Mouse (Mus musculus): Measurements from ENCODE around the gene Cox7a1. TPM values are rescaled to one million over a fixed set of nuclear protein-coding genes. Genes with fewer than 3 reads are reported as not detected.
A peak's percentile ranks its signal among the peaks of the same experiment; 100 is the strongest.

Cox7a1 gene
- polyA plus RNA-seq (2015; fragmentation: Nextera tagmentation; extraction: Ambion mirVana), result 5.7 and 5.9 TPM in 2 replicates

GRCm38 (mm10) chr7:30183879-30184289 lies at the start of gene Cox7a1:
Cox7a1 (plus strand) TSS chr7:30184144.
- no peaks in the 10 kb centered on the region for H3K27me3 ChIP-seq (replicated peaks)
- H3K27ac ChIP-seq (replicated peaks), result no peak within 1 kb of the TSS
- peaks cover 45% of the 10 kb centered on the region for H3K36me3 ChIP-seq
- H3K4me1 ChIP-seq, result peaks cover 7% of the 10 kb centered on the region
- H3K4me3 ChIP-seq (replicated peaks), result peak within 1 kb of the TSS; percentile 17
- 2% methylated on average over 11 of the region's 11 CpGs for WGBS
- peak within 1 kb of the TSS; percentile 3; the same call in 1 of the 2 replicates for H3K9ac ChIP-seq (replicated peaks)
- no peaks in the 10 kb centered on the region for H3K9me3 ChIP-seq (replicated peaks)
- peak within 1 kb of the TSS; percentile 46 for H3K4me2 ChIP-seq
- ATAC-seq (ENCODE audit: low FRiP score), result peak; percentile 49; the same call in 1 of the 2 replicates

GRCm38 (mm10) chr7:30136826-30137225 lies 47.1 kb upstream of the Cox7a1 start:
- Histone ChIP-seq H3K27me3 (replicated peaks) (no peaks in the 10 kb centered on the region), H3K4me2 (no peak overlapping the region), H3K9ac (replicated peaks) (no peak overlapping the region), H3K4me3 (replicated peaks) (no peak overlapping the region), H3K36me3 (peaks cover 81% of the 10 kb centered on the region), H3K4me1 (no peaks in the 10 kb centered on the region), H3K27ac (replicated peaks) (no peak overlapping the region), H3K9me3 (replicated peaks) (0 out of 2 replicates have a peak, but pooled peaks cover 2% of the 10 kb centered on the region)
- 93% methylated on average over 10 of the region's 10 CpGs for WGBS
- ATAC-seq (ENCODE audit: low FRiP score), result no peak

GRCm38 (mm10) chr7:30143170-30143554 lies 40.8 kb upstream of the Cox7a1 start:
- Histone ChIP-seq H3K4me2 (peak overlapping the region; percentile 69), H3K4me1 (peaks cover 10% of the 10 kb centered on the region), H3K9me3 (replicated peaks) (peaks cover 4% of the 10 kb centered on the region; the same call in 1 of the 2 replicates), H3K27me3 (replicated peaks) (no peaks in the 10 kb centered on the region), H3K9ac (replicated peaks) (peak overlapping the region; percentile 51), H3K36me3 (peaks cover 39% of the 10 kb centered on the region), H3K27ac (replicated peaks) (peak overlapping the region; percentile 89), H3K4me3 (replicated peaks) (peak overlapping the region; percentile 62)
- WGBS, result 11% methylated on average over 8 of the region's 8 CpGs
- no peak for ATAC-seq (ENCODE audit: low FRiP score)

- ATAC-seq (ENCODE audit: low FRiP score), result peak; percentile 95
- H3K4me3 ChIP-seq (replicated peaks), result peak overlapping the region; percentile 62
- 2% methylated on average over 35 of the region's 35 CpGs for WGBS
- peak overlapping the region; percentile 69 for H3K4me2 ChIP-seq
- H3K4me1 ChIP-seq, result peaks cover 10% of the 10 kb centered on the region
- H3K9ac ChIP-seq (replicated peaks), result peak overlapping the region; percentile 65
- peaks cover 40% of the 10 kb centered on the region for H3K36me3 ChIP-seq
- peaks cover 8% of the 10 kb centered on the region; the same call in 1 of the 2 replicates for H3K9me3 ChIP-seq (replicated peaks)
- H3K27me3 ChIP-seq (replicated peaks), result no peaks in the 10 kb centered on the region
- H3K27ac ChIP-seq (replicated peaks), result peak overlapping the region; percentile 89
These were observed 40.3 kb upstream of the Cox7a1 start for GRCm38 (mm10) chr7:30143555-30144209.

GRCm38 (mm10) chr7:30147011-30147410 lies 36.9 kb upstream of the Cox7a1 start:
- ATAC-seq (ENCODE audit: low FRiP score), result no peak
- WGBS, result 96% methylated on average over 5 of the region's 5 CpGs
- H3K9me3 ChIP-seq (replicated peaks), result peaks cover 19% of the 10 kb centered on the region

GRCm38 (mm10) chr7:30154040-30154439 lies 29.9 kb upstream of the Cox7a1 start:
- ATAC-seq (ENCODE audit: low FRiP score), result no peak
- 97% methylated on average over 1 of the region's 1 CpGs for WGBS
- peaks cover 49% of the 10 kb centered on the region for H3K9me3 ChIP-seq (replicated peaks)
- no peak overlapping the region for H3K4me3 ChIP-seq (replicated peaks)
- H3K9ac ChIP-seq (replicated peaks), result no peak overlapping the region
- peaks cover 72% of the 10 kb centered on the region for H3K36me3 ChIP-seq
- H3K4me1 ChIP-seq, result no peaks in the 10 kb centered on the region
- H3K4me2 ChIP-seq, result no peak overlapping the region
- H3K27me3 ChIP-seq (replicated peaks), result no peaks in the 10 kb centered on the region
- H3K27ac ChIP-seq (replicated peaks), result no peak overlapping the region

More at GRCm38 (mm10) chr7:30147011-30147410, 36.9 kb upstream of the Cox7a1 start:
- H3K27ac ChIP-seq (replicated peaks), result no peak overlapping the region
- no peak overlapping the region for H3K4me2 ChIP-seq
- H3K4me1 ChIP-seq, result peaks cover 10% of the 10 kb centered on the region
- H3K9ac ChIP-seq (replicated peaks), result no peak overlapping the region
- H3K27me3 ChIP-seq (replicated peaks), result no peaks in the 10 kb centered on the region
- peaks cover 50% of the 10 kb centered on the region for H3K36me3 ChIP-seq
- no peak overlapping the region for H3K4me3 ChIP-seq (replicated peaks)

- Histone ChIP-seq H3K27me3 (replicated peaks) (no peaks in the 10 kb centered on the region), H3K9me3 (replicated peaks) (peaks cover 60% of the 10 kb centered on the region), H3K36me3 (peaks cover 71% of the 10 kb centered on the region), H3K4me2 (no peak overlapping the region), H3K27ac (replicated peaks) (no peak overlapping the region), H3K9ac (replicated peaks) (no peak overlapping the region), H3K4me3 (replicated peaks) (no peak overlapping the region), H3K4me1 (no peaks in the 10 kb centered on the region)
- 97% methylated on average over 3 of the region's 3 CpGs for WGBS
- ATAC-seq (ENCODE audit: low FRiP score), result no peak
These were observed 28.4 kb upstream of the Cox7a1 start for GRCm38 (mm10) chr7:30155507-30155906.

- Histone ChIP-seq H3K9me3 (replicated peaks) (peaks cover 33% of the 10 kb centered on the region), H3K4me2 (no peak overlapping the region), H3K27me3 (replicated peaks) (no peaks in the 10 kb centered on the region), H3K27ac (replicated peaks) (no peak overlapping the region), H3K4me1 (peaks cover 13% of the 10 kb centered on the region), H3K9ac (replicated peaks) (no peak overlapping the region), H3K4me3 (replicated peaks) (no peak overlapping the region), H3K36me3 (peaks cover 82% of the 10 kb centered on the region)
- ATAC-seq (ENCODE audit: low FRiP score), result no peak
- 100% methylated on average over 5 of the region's 5 CpGs for WGBS
These were observed 20.8 kb upstream of the Cox7a1 start for GRCm38 (mm10) chr7:30163113-30163512.

GRCm38 (mm10) chr7:30164745-30165144 lies 19.2 kb upstream of the Cox7a1 start:
- Histone ChIP-seq H3K4me3 (replicated peaks) (no peak overlapping the region), H3K27me3 (replicated peaks) (no peaks in the 10 kb centered on the region), H3K27ac (replicated peaks) (no peak overlapping the region), H3K4me2 (no peak overlapping the region), H3K9me3 (replicated peaks) (peaks cover 22% of the 10 kb centered on the region), H3K36me3 (peaks cover 66% of the 10 kb centered on the region), H3K4me1 (peaks cover 18% of the 10 kb centered on the region), H3K9ac (replicated peaks) (no peak overlapping the region)
- 97% methylated on average over 2 of the region's 2 CpGs for WGBS
- no peak for ATAC-seq (ENCODE audit: low FRiP score)

- H3K9ac ChIP-seq (replicated peaks), result peak overlapping the region; percentile 80
- peaks cover 33% of the 10 kb centered on the region for H3K36me3 ChIP-seq
- peak overlapping the region; percentile 73 for H3K4me3 ChIP-seq (replicated peaks)
- 3% methylated on average over 21 of the region's 21 CpGs for WGBS
- no peaks in the 10 kb centered on the region for H3K27me3 ChIP-seq (replicated peaks)
- H3K4me1 ChIP-seq, result peaks cover 33% of the 10 kb centered on the region
- H3K27ac ChIP-seq (replicated peaks), result peak overlapping the region; percentile 95
- H3K4me2 ChIP-seq, result peak overlapping the region; percentile 53
- H3K9me3 ChIP-seq (replicated peaks), result no peaks in the 10 kb centered on the region
- ATAC-seq (ENCODE audit: low FRiP score), result peak; percentile 33
These were observed 14.9 kb upstream of the Cox7a1 start for GRCm38 (mm10) chr7:30168914-30169582.

GRCm38 (mm10) chr7:30169583-30170282 lies 14.2 kb upstream of the Cox7a1 start, which contains the start of gene Zfp146:
Zfp146 (minus strand) TSS chr7:30169750.
- WGBS, result under 1% methylated on average over 36 of the region's 36 CpGs
- ATAC-seq (ENCODE audit: low FRiP score), result peak; percentile 96
- H3K27me3 ChIP-seq (replicated peaks), result no peaks in the 10 kb centered on the region

More at GRCm38 (mm10) chr7:30169583-30170282, 14.2 kb upstream of the Cox7a1 start, which contains the start of gene Zfp146:
- peaks cover 28% of the 10 kb centered on the region for H3K36me3 ChIP-seq
- peaks cover 33% of the 10 kb centered on the region for H3K4me1 ChIP-seq
- peak within 1 kb of the TSS; percentile 80 for H3K9ac ChIP-seq (replicated peaks)
- H3K4me3 ChIP-seq (replicated peaks), result peak within 1 kb of the TSS; percentile 73
- H3K27ac ChIP-seq (replicated peaks), result peak within 1 kb of the TSS; percentile 95
- H3K9me3 ChIP-seq (replicated peaks), result no peaks in the 10 kb centered on the region
- peak within 1 kb of the TSS; percentile 53 for H3K4me2 ChIP-seq

All from neural tube, embryonic 15.5 days (tissue).